Mouse (Mus musculus): ENCODE measurements around the gene Ubqln4.

- TF ChIP-seq POLR2A (IDR thresholded peaks at IDR 0.05; ENCODE audit: borderline replicate concordance, extremely low read depth, insufficient read depth, insufficient read length, poor library complexity, severe bottlenecking) (no peak), CTCF (IDR thresholded peaks at IDR 0.05; ENCODE audit: borderline replicate concordance, extremely low read depth, insufficient read depth, insufficient read length) (no peak)
Observed at GRCm38 (mm10) chr3:88569694-88570093, 16.1 kb downstream of the Ubqln4 start.

Measured in brain, embryonic 14.5 days (tissue).